Mouse (Mus musculus) stomach, postnatal 0 days (tissue): ENCODE measurements around the gene Tax1bp3.

ENCODE experiments used
- CTCF ChIP-seq: IDR thresholded peaks from 2 replicates; pipeline ENCODE4 v1.5.1; 2016; ENCODE audit warnings: antibody characterized with exemption, low read depth, mild to moderate bottlenecking, moderate library complexity
- EP300 ChIP-seq: optimal IDR thresholded peaks from 2 replicates; pipeline ENCODE3; 2016; ENCODE audit warnings: antibody characterized with exemption

DNA sequence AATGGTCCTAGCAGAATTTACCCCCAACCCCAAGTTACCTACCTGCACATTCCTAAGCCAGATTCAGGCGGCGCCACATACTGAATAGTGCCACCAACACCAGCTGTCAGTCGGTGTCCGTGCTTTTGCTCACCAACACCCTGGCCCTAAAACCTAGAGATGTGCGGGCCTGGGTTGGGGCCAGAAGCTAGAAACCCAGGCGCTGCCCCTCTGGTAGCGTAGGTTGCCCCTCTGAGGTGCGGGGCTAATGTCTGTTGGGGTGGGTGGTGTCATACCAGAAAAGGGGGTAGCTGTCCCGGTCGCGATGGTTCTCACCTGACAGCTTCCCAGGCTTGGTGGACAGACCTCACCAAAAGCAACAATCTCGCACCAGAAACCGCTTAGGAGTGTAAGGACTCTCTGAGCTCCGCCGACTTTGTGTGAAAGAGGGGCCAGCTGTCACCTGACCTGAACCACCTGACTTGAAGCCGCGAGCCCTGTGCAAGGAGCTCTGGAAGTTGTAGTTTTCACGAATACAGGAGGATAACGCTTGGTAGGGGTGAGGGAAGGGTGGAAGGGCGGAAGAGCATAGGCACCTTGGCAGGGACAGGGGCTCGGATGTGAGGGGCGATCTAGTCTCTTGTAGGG, 21.8 kb downstream of the Tax1bp3 start, which contains the start of gene Ctns:
- TF ChIP-seq CTCF, result no peak
- TF ChIP-seq EP300, result no peak
